Comparison of ENCODE assay signal across 11 mouse cellular contexts in genomic region chr14:46923931-46924330, GRCm38 (mm10). TPM values are rescaled to one million over a fixed set of nuclear protein-coding genes. Genes with fewer than 3 reads are reported as not detected.
DNase-seq lines count a peak whose midpoint lies in the region; ATAC-seq lines count a peak whose summit lies in the region.
"Had no signal": no experiment of that assay in that cellular context is flagged by ENCODE, and none has a peak within 500 bp of the region (broad histone marks: within the 10 kb centered on the region; RNA-seq: fewer than 3 reads in every experiment).

No protein-coding gene starts in this region.

- no peak overlapping the region for H3K4me3 ChIP-seq in heart, embryonic 13.5 days
- no peak overlapping the region for H3K4me3 ChIP-seq in kidney, embryonic 16.5 days (ENCODE audit: low read length)
- H3K4me3 ChIP-seq in midbrain, embryonic 13.5 days (replicated peaks): no peak overlapping the region
- H3K4me3 ChIP-seq: embryonic facial prominence, embryonic 13.5 days had no signal

- peak overlapping the region; percentile 6; the same call in 1 of the 2 replicates for H3K27ac ChIP-seq in heart, embryonic 13.5 days (replicated peaks)
- peak overlapping the region; percentile 21; the same call in 1 of the 2 replicates for H3K27ac ChIP-seq in kidney, embryonic 16.5 days (ENCODE audit: low read length)
- no peak overlapping the region for H3K27ac ChIP-seq in midbrain, embryonic 13.5 days
- H3K27ac ChIP-seq: embryonic facial prominence, embryonic 13.5 days had no signal

- peak; percentile 14 for DNase-seq in gastrocnemius, postnatal 10 days
- no peak for DNase-seq in gastrocnemius, postnatal 25 days
- DNase-seq in lung, postnatal 36 days: peak; percentile 77
- DNase-seq in frontal cortex, postnatal 14 days (ENCODE audit: low spot score in 2 of 2): no peak
- no peak for DNase-seq in ovary, postnatal 36 days (ENCODE audit: low spot score)
- DNase-seq: layer of hippocampus, adult 9-11 months; liver had no signal

- H3K27me3 ChIP-seq in heart, embryonic 13.5 days (replicated peaks): no peaks in the 10 kb centered on the region
- H3K27me3 ChIP-seq in kidney, embryonic 16.5 days (ENCODE audit: insufficient read depth, low read length): no peaks in the 10 kb centered on the region
- H3K27me3 ChIP-seq in midbrain, embryonic 13.5 days: no peaks in the 10 kb centered on the region
- H3K27me3 ChIP-seq: embryonic facial prominence, embryonic 13.5 days had no signal

- H3K9me3 ChIP-seq in heart, embryonic 13.5 days: no peaks in the 10 kb centered on the region
- no peaks in the 10 kb centered on the region for H3K9me3 ChIP-seq in kidney, embryonic 16.5 days (ENCODE audit: low read length)
- no peaks in the 10 kb centered on the region for H3K9me3 ChIP-seq in midbrain, embryonic 13.5 days
- H3K9me3 ChIP-seq: embryonic facial prominence, embryonic 13.5 days had no signal

- no peak for ATAC-seq in heart, embryonic 13.5 days (ENCODE audit: extremely low read depth, insufficient number of reproducible peaks, low FRiP score, low TSS enrichment)
- ATAC-seq in kidney, embryonic 16.5 days (ENCODE audit: low FRiP score, low TSS enrichment): no peak
- no peak for ATAC-seq in midbrain, embryonic 13.5 days

- peaks cover 68% of the 10 kb centered on the region for H3K4me1 ChIP-seq in heart, embryonic 13.5 days
- peaks cover 3% of the 10 kb centered on the region; the same call in 1 of the 2 replicates for H3K4me1 ChIP-seq in kidney, embryonic 16.5 days (ENCODE audit: insufficient read depth, low read length)
- H3K4me1 ChIP-seq in midbrain, embryonic 13.5 days (replicated peaks): peaks cover 11% of the 10 kb centered on the region

- 52% methylated on average over 10 of the region's 10 CpGs for WGBS in heart, embryonic 13.5 days
- 60% methylated on average over 10 of the region's 10 CpGs for WGBS in kidney, embryonic 16.5 days
- WGBS in midbrain, embryonic 13.5 days: 85% methylated on average over 10 of the region's 10 CpGs

- H3K36me3 ChIP-seq in heart, embryonic 13.5 days: peaks cover 16% of the 10 kb centered on the region
- no peaks in the 10 kb centered on the region for H3K36me3 ChIP-seq in kidney, embryonic 16.5 days (ENCODE audit: insufficient read depth, low read length)
- H3K36me3 ChIP-seq in midbrain, embryonic 13.5 days: no peaks in the 10 kb centered on the region

- H3K9ac ChIP-seq in heart, embryonic 13.5 days: no peak overlapping the region
- no peak overlapping the region for H3K9ac ChIP-seq in kidney, embryonic 16.5 days (replicated peaks; ENCODE audit: low read length)
- no peak overlapping the region for H3K9ac ChIP-seq in midbrain, embryonic 13.5 days (replicated peaks)
- H3K9ac ChIP-seq: embryonic facial prominence, embryonic 13.5 days had no signal

- no peak overlapping the region for H3K4me2 ChIP-seq in heart, embryonic 13.5 days
- no peak overlapping the region for H3K4me2 ChIP-seq in kidney, embryonic 16.5 days (replicated peaks; ENCODE audit: low read depth, low read length)
- no peak overlapping the region for H3K4me2 ChIP-seq in midbrain, embryonic 13.5 days (replicated peaks)
- H3K4me2 ChIP-seq: embryonic facial prominence, embryonic 13.5 days had no signal

RNA-seq across cellular contexts. Expression of gene Samd4, which starts 41.3 kb away (rescaled TPM):
- 10 to 100 TPM; 39.4 to 46.3 TPM for total RNA-seq in gastrocnemius, postnatal 10 days (2021)
- 10 to 100 TPM; 34.2 to 54.3 TPM for total RNA-seq in gastrocnemius, postnatal 25 days (2021)
- polyA plus RNA-seq in heart, embryonic 13.5 days (2015; fragmentation: Nextera tagmentation; extraction: Ambion mirVana): 13.4 and 16.3 TPM in 2 replicates
- polyA plus RNA-seq in kidney, embryonic 16.5 days (2015; fragmentation: Nextera tagmentation; extraction: Ambion mirVana): 4.6 and 5.4 TPM in 2 replicates
- polyA plus RNA-seq in midbrain, embryonic 13.5 days (2015; fragmentation: Nextera tagmentation; extraction: Ambion mirVana): 3.3 and 4.3 TPM in 2 replicates

Comparison
In these comparisons a context has a peak if more than half of its experiments do, and no peak if none do; other contexts are left out.
1. DNase-seq: peak in gastrocnemius, postnatal 10 days (single experiment) and lung, postnatal 36 days (single experiment); none in gastrocnemius, postnatal 25 days (single experiment), frontal cortex, postnatal 14 days (0 of 2) and ovary, postnatal 36 days (single experiment).